Mouse (Mus musculus) megakaryocyte progenitor cell, adult 5-6 weeks (primary cell): Measurements from ENCODE around the gene Oas1e. TPM values are rescaled to one million over a fixed set of nuclear protein-coding genes. Genes with fewer than 3 reads are reported as not detected.
A peak's percentile ranks its signal among the peaks of the same experiment; 100 is the strongest.

Source experiments
- ATAC-seq: replicated peaks from 2 replicates; pipeline ENCODE4 v1.8.0; 2016; ENCODE audit warnings: mild to moderate bottlenecking, moderate TSS enrichment, inconsistent platforms; ENCODE audit not compliant: poor library complexity
- total RNA-seq, 2 experiments: library from RNA; stranded (forward) in 1 of 2; stranded (reverse) in 1 of 2; fragments of 157-497, 149-512 nt in 1 of 2; fragments of 200-1000 nt in 1 of 2; gene quantifications; 2 replicates each; pipeline versions ENCODE4 v1.2.3 to v1.2.4; 2015 to 2017

The Oas1e gene
- total RNA-seq, 2 experiments from 2014 or later: not detected

GRCm38 (mm10) chr5:120777478-120777877, 17.9 kb downstream of the Oas1e start, which contains the start of gene Oas3:
Gene Oas3 (minus strand): TSS chr5:120777661.
- ATAC-seq: peak; percentile 58

GRCm38 (mm10) chr5:120776801-120777200, 18.5 kb downstream of the Oas1e start:
- ATAC-seq: no peak

- ATAC-seq: peak; percentile 64
These were observed 19.9 kb downstream of the Oas1e start for GRCm38 (mm10) chr5:120775287-120775985.

- ATAC-seq: peak; percentile 97
These were observed 25.9 kb downstream of the Oas1e start for GRCm38 (mm10) chr5:120769396-120769795.

- ATAC-seq: no peak
These were observed 30.3 kb downstream of the Oas1e start for GRCm38 (mm10) chr5:120765010-120765409.

GRCm38 (mm10) chr5:120761901-120762300, 33.4 kb downstream of the Oas1e start:
- ATAC-seq: peak; percentile 63

- ATAC-seq: peak; percentile 69
These were observed 41.1 kb downstream of the Oas1e start for GRCm38 (mm10) chr5:120754215-120754614.

GRCm38 (mm10) chr5:120752786-120753185, 42.5 kb downstream of the Oas1e start:
- no peak for ATAC-seq

GRCm38 (mm10) chr5:120751206-120751605, 44.1 kb downstream of the Oas1e start:
- no peak for ATAC-seq

- ATAC-seq: peak; percentile 71
These were observed 45.6 kb downstream of the Oas1e start, which contains the start of gene Oas2 for GRCm38 (mm10) chr5:120749688-120750087. Gene Oas2 (minus strand): TSS chr5:120749853.

- ATAC-seq: 0 out of 2 replicates have a peak, but pooled peaks have one; percentile 40
These were observed 48.9 kb downstream of the Oas1e start for GRCm38 (mm10) chr5:120746451-120746850.

GRCm38 (mm10) chr5:120742125-120742524, 53.2 kb downstream of the Oas1e start:
- ATAC-seq: peak; percentile 85

Other genes starting within 250 kb of the Oas1e start
- gene Tpcn1, start 206.9 kb downstream of the Oas1e start, total RNA-seq (2015): 37.0 and 38.8 TPM in 2 replicates
- 15.7 and 17.7 TPM in 2 replicates for gene Tpcn1, start 206.9 kb downstream of the Oas1e start, total RNA-seq (2017)
- gene Iqcd, start 206.5 kb downstream of the Oas1e start, total RNA-seq (2015): not detected in 2 replicates
- gene Iqcd, start 206.5 kb downstream of the Oas1e start, total RNA-seq (2017): 0.81 and 1.1 TPM in 2 replicates
- 2.0 and 2.3 TPM in 2 replicates for gene Rita1, start 182.9 kb downstream of the Oas1e start, total RNA-seq (2015)
- 4.7 and 5.8 TPM in 2 replicates for gene Rita1, start 182.9 kb downstream of the Oas1e start, total RNA-seq (2017)
- 11.8 and 13.3 TPM in 2 replicates for gene Ddx54, start 182.8 kb downstream of the Oas1e start, total RNA-seq (2015)
- gene Ddx54, start 182.8 kb downstream of the Oas1e start, total RNA-seq (2017): 34.9 and 35.8 TPM in 2 replicates
- not detected in 2 replicates for gene Cfap73, start 161.3 kb downstream of the Oas1e start, total RNA-seq (2015)
- gene Cfap73, start 161.3 kb downstream of the Oas1e start, total RNA-seq (2017): not detected in 2 replicates
- gene Rasal1, start 146.7 kb downstream of the Oas1e start, total RNA-seq (2015): 0.10 and 0.67 TPM in 2 replicates
- 0.12 and 2.0 TPM in 2 replicates for gene Rasal1, start 146.7 kb downstream of the Oas1e start, total RNA-seq (2017)
- gene Dtx1, start 83.6 kb downstream of the Oas1e start, total RNA-seq (2015): 0.10 TPM in 1 of 2 replicates, not detected in the other
- gene Dtx1, start 83.6 kb downstream of the Oas1e start, total RNA-seq (2017): not detected in 2 replicates
- 1.6 and 2.9 TPM in 2 replicates for gene Oas2, start 45.7 kb downstream of the Oas1e start, total RNA-seq (2015)
- gene Oas2, start 45.7 kb downstream of the Oas1e start, total RNA-seq (2017): 0.12 and 0.30 TPM in 2 replicates
- 1.1 and 1.5 TPM in 2 replicates for gene Oas3, start 17.9 kb downstream of the Oas1e start, total RNA-seq (2015)
- gene Oas3, start 17.9 kb downstream of the Oas1e start, total RNA-seq (2017): 1.1 and 1.3 TPM in 2 replicates
- gene Oas1c, start 17.0 kb upstream of the Oas1e start, total RNA-seq (2015): 0.83 and 1.6 TPM in 2 replicates
- 2.4 and 6.3 TPM in 2 replicates for gene Oas1c, start 17.0 kb upstream of the Oas1e start, total RNA-seq (2017)
- gene Oas1f, start 51.8 kb upstream of the Oas1e start, total RNA-seq (2015): not detected in 2 replicates
- gene Oas1f, start 51.8 kb upstream of the Oas1e start, total RNA-seq (2017): not detected in 2 replicates
- not detected in 2 replicates for gene Oas1h, start 65.9 kb upstream of the Oas1e start, total RNA-seq (2015)
- gene Oas1h, start 65.9 kb upstream of the Oas1e start, total RNA-seq (2017): not detected in 2 replicates
- gene Oas1g, start 92.1 kb upstream of the Oas1e start, total RNA-seq (2015): 0.54 and 1.6 TPM in 2 replicates
- 0.91 and 2.4 TPM in 2 replicates for gene Oas1g, start 92.1 kb upstream of the Oas1e start, total RNA-seq (2017)
- gene Oas1a, start 112.0 kb upstream of the Oas1e start, total RNA-seq (2015): 9.6 and 12.0 TPM in 2 replicates
- 11.3 and 12.0 TPM in 2 replicates for gene Oas1a, start 112.0 kb upstream of the Oas1e start, total RNA-seq (2017)
- not detected in 2 replicates for gene Oas1d, start 119.0 kb upstream of the Oas1e start, total RNA-seq (2015)
- gene Oas1d, start 119.0 kb upstream of the Oas1e start, total RNA-seq (2017): not detected in 2 replicates
- gene Rph3a, start 214.6 kb upstream of the Oas1e start, total RNA-seq (2015): not detected in 2 replicates
- not detected in 2 replicates for gene Rph3a, start 214.6 kb upstream of the Oas1e start, total RNA-seq (2017)